Mouse (Mus musculus): ENCODE results near the gene Dera.
"Not testable (repeated sequence)": the region's sequence is repeated elsewhere in the genome, so short reads cannot be mapped to it uniquely, and the experiment has no call there.

Dera gene

DNA sequence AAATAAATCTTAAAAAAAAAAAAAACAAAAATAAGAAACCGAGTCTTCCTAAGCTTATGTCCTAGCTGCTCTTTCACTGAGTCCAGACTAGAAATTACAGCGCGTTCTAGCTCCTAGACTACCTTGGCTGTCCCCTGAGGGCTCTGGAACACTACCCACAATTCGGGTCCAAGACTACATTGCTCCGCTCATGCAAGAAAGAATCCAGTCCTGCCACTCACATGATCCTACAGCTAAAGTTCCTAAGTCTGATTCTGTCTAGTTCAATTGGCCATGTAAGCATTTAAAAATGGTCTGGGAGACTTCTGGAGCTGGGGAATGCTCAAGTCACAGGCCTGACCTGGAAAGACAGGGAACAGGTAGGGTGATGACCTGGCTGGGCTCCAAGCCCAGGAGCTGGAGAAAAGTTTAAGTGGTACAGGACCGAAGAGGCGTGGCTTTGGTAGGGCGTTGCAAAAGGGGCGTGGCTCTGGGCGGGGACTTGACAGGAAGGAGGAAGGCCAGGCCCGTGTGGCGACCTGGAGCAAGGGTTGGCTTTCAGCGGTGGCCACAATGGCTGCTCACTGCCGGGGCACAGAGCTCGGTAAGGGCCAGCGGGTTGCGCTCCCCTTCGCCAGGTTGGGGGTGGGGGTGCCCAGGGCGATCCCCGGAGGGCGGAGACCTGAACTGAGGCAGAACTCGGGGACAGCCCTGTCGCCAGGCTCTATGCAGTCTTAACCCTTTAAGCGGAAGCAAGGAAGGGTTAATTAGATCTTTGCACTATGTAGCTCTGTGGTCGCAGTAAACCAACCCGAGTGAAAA is at the start of gene Dera:
Gene Dera, plus strand, starts transcription at position 491 of the 801 bp plus-strand sequence.
- DNase-seq (ENCODE audit: low spot score in 2 of 2), result peak in 1 of 2 experiments; percentile 24

DNA sequence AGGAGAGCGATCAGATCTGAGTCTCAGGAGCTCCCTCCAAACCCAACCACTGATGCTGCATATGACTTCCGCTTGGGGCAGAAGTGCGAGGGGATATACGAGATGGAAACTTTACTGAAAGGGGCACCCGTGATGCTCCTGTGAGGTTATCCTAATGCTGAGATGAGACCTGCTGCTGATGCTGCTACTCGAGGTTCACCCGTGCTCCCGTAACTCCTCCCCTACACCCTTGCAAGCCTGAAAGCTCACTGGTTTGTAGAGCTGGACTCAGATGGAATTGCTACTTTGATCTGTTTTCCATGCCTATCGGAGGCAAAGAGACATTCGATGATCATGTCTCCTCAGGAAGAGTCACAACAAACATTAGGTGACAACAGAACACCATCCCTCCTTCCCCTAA is 48.1 kb upstream of the Dera start:
- no peak for DNase-seq (ENCODE audit: low spot score in 2 of 2)

DNA sequence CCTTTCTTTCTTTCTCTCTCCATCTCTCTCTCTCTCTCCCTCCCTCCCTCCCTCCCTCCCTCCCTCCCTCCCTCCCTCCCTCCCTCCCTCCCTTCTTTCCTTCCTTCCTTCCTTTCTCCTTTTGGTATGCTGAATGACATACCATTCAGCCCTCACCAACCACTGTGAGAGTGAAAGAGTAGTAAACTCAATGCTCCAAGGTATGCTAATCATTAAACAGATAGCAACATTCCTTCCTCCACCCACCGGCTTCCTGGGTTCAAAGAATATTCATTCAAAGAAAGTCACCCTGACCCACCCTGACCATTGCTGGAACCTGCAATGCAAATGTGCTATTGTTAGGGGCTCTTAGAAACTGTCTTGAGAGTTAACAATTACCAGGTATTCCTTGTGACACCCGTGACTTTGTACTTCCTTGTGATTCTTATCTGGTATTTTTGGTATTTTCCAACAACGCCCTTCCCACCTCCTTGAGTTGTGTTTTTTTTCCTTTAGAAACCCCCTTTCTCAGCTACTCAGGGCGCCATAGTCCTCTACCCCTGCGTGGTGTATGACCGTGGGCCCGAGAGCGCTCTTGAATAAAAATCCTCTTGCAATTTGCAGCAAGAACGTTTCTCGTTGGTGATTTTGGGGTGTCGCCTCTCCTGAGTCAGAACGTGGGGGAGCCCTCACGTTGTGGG is 45.5 kb upstream of the Dera start:
- DNase-seq (ENCODE audit: low spot score in 2 of 2), result not testable (repeated sequence)

GRCm38 (mm10) chr6:137710179-137711037 is 43.9 kb upstream of the Dera start:
- no peak for DNase-seq (ENCODE audit: low spot score in 2 of 2)

DNA sequence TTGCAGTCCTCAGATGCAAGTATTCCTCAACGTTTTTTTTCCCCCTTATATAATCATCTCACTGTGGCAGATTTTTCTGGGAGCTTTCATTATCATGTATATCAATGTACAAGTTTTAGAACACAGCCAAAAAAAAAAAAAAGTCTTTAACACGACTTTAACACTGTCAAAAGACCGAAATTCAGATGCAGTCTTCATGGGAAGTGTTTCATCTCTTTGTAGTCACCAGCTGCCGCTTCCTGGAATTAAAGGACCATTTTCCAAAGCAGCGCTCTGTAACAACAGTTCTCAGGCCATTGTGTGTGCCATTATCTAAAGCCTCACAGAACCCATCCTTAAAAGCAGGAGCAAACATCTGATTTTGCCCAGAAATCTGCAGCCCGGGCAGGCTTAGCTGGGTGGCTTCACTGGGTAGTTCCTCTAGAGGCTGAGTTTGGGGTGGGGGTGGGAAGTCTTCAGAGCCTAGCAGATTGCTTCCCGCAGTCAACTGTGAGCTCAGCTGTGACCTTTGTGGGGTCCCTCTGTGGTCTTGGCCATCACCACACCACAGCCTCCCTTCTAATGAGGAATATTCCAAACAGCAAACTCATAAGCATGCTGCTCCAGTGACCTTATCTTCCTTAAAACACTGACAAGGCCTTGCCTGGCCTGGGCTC is 41.6 kb upstream of the Dera start:
- no peak for DNase-seq (ENCODE audit: low spot score in 2 of 2)

DNA sequence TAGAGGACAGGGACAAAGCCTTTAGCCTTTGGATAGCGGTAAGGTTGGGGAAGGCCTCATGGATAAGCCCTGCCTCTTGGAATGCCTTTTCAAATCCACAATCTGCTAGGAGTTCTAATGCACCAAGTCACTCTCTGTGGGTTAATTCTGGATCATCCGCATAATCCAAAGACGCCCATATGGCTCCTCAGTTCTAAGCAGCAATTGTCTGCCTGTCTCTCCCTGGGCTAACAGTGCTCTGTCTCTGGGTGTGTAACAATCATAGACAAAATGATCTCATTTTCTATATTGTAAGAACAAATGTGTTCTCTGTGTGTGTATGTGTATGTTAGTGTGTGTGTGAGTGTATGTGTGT is 41.1 kb upstream of the Dera start:
- DNase-seq (ENCODE audit: low spot score in 2 of 2), result no peak

DNA sequence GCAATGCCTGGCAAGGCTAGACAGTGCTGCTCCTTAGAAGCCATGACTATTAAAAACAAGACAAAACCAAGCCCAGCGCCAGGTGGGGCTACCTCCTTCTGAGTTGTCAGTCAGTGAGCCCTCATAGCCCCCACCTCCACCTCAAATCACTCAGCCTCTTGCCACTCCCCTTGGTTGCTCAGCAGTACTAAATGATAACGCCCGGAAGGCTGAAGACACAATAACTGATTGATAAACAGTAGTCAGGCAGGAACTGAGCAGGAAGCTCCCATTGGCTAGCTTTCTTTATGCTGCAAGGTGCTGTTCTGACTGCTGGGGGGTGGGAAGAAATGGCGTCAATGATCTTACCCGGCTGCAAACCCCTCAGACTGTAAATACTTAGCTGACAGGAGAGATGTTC is 37.5 kb upstream of the Dera start:
- no peak for DNase-seq (ENCODE audit: low spot score in 2 of 2)

DNA sequence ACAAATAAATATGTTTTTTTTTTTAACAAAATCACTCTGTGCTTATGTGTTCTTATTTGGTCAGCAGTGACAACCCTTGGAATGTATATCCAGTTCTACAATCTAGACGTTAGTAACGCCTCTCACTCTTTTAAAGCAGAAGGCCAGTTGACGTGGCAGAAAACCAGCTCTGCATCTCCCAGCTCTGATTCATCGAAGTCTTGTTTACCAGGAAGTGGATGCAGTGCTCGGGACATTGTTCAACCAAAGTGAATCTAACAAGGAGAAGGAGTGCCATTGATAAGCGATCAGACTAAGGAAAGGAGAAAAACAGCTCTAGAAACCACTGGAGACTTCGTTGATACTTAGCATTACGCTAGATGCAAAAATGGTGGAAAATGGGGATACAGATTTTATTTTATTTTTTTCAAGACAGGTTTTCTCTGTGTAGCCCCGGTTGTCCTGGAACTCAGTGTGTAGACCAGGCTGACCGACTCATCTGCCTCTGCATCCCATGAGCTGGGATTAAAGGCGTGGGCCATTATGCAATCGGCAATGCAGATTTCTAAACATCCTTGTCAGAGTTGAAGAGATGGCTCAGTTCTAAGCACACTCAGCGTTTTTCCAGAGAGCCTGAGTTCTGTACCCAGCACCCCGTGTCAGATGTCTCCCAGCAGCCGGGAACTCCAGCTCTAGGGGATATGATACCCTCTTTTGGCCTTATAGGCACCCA is 32.0 kb upstream of the Dera start:
- no peak for DNase-seq (ENCODE audit: low spot score in 2 of 2)

GRCm38 (mm10) chr6:137723898-137724297 is 30.4 kb upstream of the Dera start:
- no peak for DNase-seq (ENCODE audit: low spot score in 2 of 2)

GRCm38 (mm10) chr6:137734460-137734845 is 19.9 kb upstream of the Dera start:
- no peak for DNase-seq (ENCODE audit: low spot score in 2 of 2)

- DNase-seq (ENCODE audit: low spot score in 2 of 2), result peak; percentile 74 to 85
Measured at GRCm38 (mm10) chr6:137734846-137735609, 19.3 kb upstream of the Dera start, which contains the start of gene Strap. Strap (plus strand) TSS chr6:137735078.

DNA sequence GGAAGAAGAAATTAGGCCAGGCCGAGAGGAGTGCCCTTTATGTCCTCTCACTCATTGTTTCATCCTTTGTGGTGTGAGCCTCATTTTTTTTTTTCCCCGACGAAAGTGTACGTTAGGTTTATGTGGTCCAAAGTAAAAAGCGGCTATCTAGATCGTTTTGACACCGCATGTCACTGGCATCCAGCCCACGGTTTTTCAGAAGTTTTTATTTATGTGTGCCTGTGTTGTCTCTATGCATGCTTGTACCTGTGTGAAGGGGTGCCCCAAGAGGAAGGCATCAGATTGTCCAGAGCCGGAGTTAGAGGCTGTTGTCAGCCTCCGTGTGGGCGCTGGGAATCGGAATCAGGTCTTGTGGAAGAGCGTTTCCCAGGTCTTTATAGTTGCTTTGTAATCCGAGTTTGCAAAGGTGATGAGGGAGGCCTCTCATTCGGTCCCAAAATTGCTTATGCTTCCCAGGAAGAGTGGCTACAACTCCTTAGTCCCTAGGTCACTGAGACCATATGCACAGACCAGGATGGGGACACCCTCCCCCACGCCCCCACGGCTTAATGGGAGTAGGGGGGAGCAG is 18.6 kb upstream of the Dera start:
- DNase-seq (ENCODE audit: low spot score in 2 of 2), result no peak

DNA sequence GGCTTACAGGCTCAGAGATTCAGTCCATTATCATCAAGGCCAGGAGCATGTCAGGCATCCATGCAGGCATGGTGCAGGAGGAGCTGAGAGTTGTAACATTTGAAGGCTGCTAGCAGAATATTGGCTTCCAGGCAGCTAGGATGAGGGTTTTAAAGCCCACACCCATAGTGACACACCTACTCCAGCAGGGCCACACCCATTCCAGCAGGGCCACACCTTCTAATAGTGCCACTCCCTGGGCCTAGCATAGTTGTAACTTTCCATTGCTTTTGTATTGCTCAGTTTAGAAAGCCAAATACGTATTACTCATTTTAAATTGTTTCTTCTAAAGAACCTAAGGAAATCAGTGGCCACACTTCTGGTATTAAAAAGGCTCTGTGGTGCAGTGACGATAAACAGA is 13.4 kb upstream of the Dera start:
- no peak for DNase-seq (ENCODE audit: low spot score in 2 of 2)

DNA sequence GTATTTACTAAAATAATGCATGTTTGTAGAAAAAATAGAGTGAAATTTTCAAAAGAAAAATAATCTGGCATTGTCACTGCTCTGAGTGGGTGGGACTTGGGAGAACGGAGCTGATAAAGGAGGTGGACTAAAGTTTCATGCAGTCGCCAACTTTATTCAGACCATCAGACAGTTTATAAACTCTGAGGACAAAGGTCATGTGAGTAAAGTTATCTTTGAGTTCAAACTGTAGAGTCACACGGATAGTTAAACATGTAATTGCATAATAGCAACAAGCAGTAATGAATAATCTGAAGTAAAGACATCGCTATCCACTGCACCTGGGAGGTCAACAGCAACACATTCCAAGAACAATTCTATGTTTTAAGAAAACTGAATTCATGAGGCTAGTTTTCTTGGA is 9.6 kb upstream of the Dera start:
- no peak for DNase-seq (ENCODE audit: low spot score in 2 of 2)

DNA sequence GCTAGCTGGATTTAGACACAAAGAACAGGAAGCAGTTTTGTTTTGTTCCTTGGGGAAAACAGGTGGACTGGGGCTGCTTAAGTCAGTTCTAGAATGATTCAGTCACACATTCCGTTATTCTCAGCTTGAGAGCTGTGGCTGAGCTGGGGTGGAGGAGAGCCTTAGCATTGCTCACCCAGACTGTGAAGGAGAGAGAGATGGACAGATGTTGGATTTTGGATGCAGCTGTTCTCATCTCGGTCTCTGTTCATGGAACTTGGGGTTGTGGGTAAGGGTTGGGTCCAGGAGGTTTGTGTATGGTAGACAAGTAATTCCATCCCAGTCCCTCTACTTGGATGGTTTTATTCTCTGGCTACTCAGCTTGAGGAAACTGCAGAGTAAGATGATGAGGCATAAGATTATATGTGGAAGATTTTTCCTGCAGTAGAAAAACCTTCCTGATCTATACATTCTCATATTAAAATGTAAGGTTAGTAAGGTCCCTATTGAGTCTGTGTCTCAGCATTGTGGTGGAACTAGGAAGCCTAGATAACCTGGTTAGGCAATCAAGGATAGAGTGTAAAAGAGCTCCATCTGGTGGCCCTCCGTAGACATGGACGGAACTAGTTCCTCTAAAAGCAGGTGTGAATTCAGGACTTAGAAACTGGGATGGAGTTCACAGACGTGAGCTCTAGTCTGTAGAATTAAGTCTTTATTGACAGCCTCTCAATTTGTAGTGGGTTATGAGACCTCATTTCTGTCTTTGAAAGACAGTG is 7.0 kb upstream of the Dera start:
- no peak for DNase-seq (ENCODE audit: low spot score in 2 of 2)

DNA sequence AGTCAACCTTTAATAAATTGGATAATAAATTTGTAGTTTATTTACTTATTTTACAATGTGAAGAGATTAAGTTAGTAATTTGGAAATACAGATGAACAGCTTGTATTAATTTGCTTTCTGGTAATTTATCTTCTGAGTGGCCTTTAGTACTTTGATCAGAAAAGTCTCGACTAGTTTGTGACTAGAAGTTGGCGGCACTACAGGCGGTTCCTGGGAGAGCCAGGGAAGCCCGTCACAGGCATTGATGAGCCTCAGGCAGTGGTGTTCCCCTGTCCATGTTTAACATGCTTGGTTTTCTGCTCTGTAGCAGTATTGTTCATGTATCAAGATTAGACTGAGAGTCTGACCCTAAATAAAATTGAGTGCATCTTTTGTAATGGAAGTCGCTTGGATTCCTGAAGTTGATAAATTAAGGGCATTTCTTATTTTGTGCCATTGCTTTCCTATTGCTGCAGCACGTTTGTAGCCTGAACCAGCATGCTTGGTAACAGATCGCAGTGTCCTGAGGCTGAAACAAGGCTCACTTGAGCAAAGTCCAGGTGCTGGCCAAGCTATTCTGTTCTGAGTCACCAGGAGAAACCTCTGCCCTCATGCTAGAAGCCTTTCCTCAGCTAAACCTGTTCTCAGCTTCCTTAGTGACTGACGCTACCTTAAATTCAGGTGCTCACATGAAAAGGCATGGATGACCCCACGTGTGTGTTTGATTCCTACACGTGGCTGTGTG is 2.6 kb upstream of the Dera start:
- DNase-seq (ENCODE audit: low spot score in 2 of 2), result no peak

DNA sequence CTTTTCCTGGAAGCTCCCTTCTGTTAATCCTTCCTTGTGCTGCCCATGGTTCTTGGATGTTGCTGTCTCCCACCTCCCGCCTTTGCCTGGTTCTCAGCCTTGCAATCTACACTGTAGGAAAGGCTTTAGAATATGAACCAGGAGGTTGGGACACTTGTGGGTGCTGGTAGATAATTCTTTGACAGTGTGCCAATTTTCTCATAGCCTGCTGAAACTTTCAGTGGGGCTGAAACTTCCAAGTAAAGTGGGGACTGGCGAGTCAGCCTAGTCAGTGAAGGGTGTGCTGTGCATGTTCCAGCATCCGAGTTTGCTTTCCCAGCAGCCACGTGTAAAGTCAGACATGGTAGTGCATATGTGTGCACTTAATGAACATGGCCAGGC is 2.1 kb upstream of the Dera start:
- DNase-seq (ENCODE audit: low spot score in 2 of 2), result no peak

GRCm38 (mm10) chr6:137754857-137755232 is 499 bp downstream of the Dera start:
- no peak for DNase-seq (ENCODE audit: low spot score in 2 of 2)

DNA sequence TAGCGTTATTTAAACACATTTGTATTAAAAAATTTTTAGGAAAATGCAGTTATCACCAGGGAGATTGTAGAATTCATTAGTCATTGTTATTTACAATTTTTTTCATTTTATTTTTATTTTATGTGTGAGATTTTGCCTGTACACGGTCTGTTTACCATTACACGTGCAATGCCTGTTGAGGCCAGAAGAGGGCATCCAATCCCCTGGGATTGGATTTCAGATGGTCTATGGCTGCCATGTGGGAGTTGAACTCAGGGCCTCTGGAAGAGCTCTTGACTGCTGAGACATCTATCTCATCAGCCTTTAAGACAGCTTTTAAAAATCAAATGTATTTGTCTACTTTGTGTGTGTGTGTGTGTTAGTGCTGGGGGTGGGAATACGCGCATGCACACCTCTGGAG is 2.0 kb downstream of the Dera start:
- no peak for DNase-seq (ENCODE audit: low spot score in 2 of 2)
